Comparison of ENCODE assay signal across 15 mouse cellular contexts in the genomic region with DNA sequence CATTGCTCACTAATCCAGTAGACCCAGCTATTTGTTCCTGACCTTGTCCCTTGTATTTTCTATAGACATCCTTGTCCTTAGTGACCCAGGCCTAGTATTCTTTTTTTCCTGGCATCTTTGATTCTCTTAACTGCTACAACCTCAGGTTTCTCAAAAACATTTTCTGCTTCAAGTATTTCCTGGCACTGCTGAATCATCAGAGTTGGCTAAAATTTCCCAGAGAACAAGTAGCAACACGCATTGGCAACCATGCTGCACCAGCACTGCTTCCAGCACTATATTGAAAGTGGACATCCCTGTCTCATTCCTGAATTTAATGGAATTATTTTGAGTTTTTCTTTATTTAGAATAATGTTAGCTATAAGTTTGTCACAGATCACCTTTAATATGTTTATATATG.
DNase-seq lines count a peak whose midpoint lies in the region; TF ChIP-seq lines count a peak whose summit lies in the region.
"Had no signal": no experiment of that assay in that cellular context is flagged by ENCODE, and none has a peak within 500 bp of the region (broad histone marks: within the 10 kb centered on the region; RNA-seq: fewer than 3 reads in every experiment).

No protein-coding gene starts in this region.

- peak; percentile 5 for DNase-seq in layer of hippocampus, adult 8-10 months (ENCODE audit: low spot score in 2 of 2)
- no peak for DNase-seq in layer of hippocampus, postnatal 10 days (ENCODE audit: low spot score in 2 of 2)
- peak; percentile 52 for DNase-seq in Muller cell, postnatal 12 days (ENCODE audit: inconsistent ontology term)
- DNase-seq in brain, embryonic 14.5 days (ENCODE audit: low read depth), result peak; percentile 53
- peak; percentile 41 to 70 for DNase-seq in cerebellum, postnatal 14 days
- DNase-seq in lung, postnatal 10 days, result no peak
- DNase-seq in lung, postnatal 14 days, result no peak
- DNase-seq: adrenal gland, adult 2 months; gastrocnemius, postnatal 10 days; heart, adult 11 months; heart, postnatal 14 days; kidney, adult 9 months; liver, embryonic 13.5 days; lung, embryonic 14.5 days; thymus, postnatal 4 days had no signal

- TF ChIP-seq POLR2A in brain, embryonic 14.5 days (IDR thresholded peaks at IDR 0.05; ENCODE audit: borderline replicate concordance, extremely low read depth, insufficient read depth, insufficient read length, poor library complexity, severe bottlenecking), result no peak

- TF ChIP-seq CTCF in brain, embryonic 14.5 days (IDR thresholded peaks at IDR 0.05; ENCODE audit: borderline replicate concordance, extremely low read depth, insufficient read depth, insufficient read length), result no peak

Comparison
In these comparisons a context has a peak if more than half of its experiments do, and no peak if none do; other contexts are left out.
1. DNase-seq: peak in layer of hippocampus, adult 8-10 months (2 of 2), Muller cell, postnatal 12 days (single experiment), brain, embryonic 14.5 days (single experiment) and cerebellum, postnatal 14 days (2 of 2); none in layer of hippocampus, postnatal 10 days (0 of 2), lung, postnatal 10 days (single experiment) and lung, postnatal 14 days (single experiment).